Mouse (Mus musculus) erythroblast, embryonic 14.5 days (primary cell): Measurements from ENCODE around the gene Ralgapb. TPM values are rescaled to one million over a fixed set of nuclear protein-coding genes. Genes with fewer than 3 reads are reported as not detected.
"Not testable (repeated sequence)": the region's sequence is repeated elsewhere in the genome, so short reads cannot be mapped to it uniquely, and the experiment has no call there.

Experiments used
- H3K27me3 ChIP-seq: 2 replicates; pipeline ENCODE4 v1.6.1; 2012; ENCODE audit warnings: inconsistent platforms; ENCODE audit not compliant: control insufficient read depth
- H3K36me3 ChIP-seq: 2 replicates; pipeline ENCODE4 v1.6.1; 2012; ENCODE audit warnings: mild to moderate bottlenecking, inconsistent platforms; ENCODE audit not compliant: control insufficient read depth
- H3K4me1 ChIP-seq: 2 replicates; pipeline ENCODE4 v1.6.1; 2012; ENCODE audit warnings: inconsistent platforms; ENCODE audit not compliant: control insufficient read depth
- H3K4me3 ChIP-seq: replicated peaks from 2 replicates; pipeline ENCODE3; 2012; ENCODE audit warnings: moderate library complexity, mild to moderate bottlenecking, inconsistent platforms
- H3K9me3 ChIP-seq: 2 replicates; pipeline ENCODE4 v1.6.1; 2012; ENCODE audit warnings: low read length, inconsistent platforms, mixed read lengths; ENCODE audit not compliant: control insufficient read depth
- GATA1 ChIP-seq: IDR thresholded peaks from 2 replicates; pipeline ENCODE4 v1.6.1; 2012; ENCODE audit warnings: low read length, inconsistent platforms, mixed read lengths
- TAL1 ChIP-seq: IDR thresholded peaks from 3 replicates; pipeline ENCODE4 v1.6.1; 2012; ENCODE audit warnings: low read length, inconsistent platforms, mixed read lengths
- polyA plus RNA-seq: library from polyadenylated mRNA; stranded (reverse); fragments of >175 nt; gene quantifications from 2 replicates; pipeline ENCODE4 v1.2.3, GENCODE M21; 2012

Gene Ralgapb
- polyA plus RNA-seq, 1 experiment, result 0.34 TPM

GRCm38 (mm10) chr2:158389421-158389820 is 20.2 kb upstream of the Ralgapb start:
- Histone ChIP-seq H3K4me1 (no peaks in the 10 kb centered on the region), H3K27me3 (no peaks in the 10 kb centered on the region), H3K4me3 (no peak overlapping the region), H3K36me3 (no peaks in the 10 kb centered on the region), H3K9me3 (no peaks in the 10 kb centered on the region)
- no peak for TF ChIP-seq TAL1

DNA sequence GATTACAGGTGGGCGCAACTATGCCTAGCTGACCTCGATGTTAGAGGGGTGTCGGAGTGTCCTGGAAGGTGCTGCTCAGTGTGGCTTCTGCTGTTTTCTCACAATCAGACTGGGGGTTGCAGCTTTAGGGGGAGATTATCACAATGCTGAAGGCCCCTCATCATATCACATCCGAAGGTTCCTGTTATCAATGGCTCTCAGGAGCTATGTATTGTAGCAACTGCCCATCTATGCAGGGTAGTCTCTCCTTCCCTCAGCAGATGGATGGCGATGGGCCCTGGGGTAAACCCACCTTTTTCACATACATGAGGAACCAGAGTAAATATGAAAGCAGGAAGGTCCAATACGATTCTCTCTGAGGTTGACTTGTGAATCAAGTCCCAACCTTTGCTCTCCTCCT is 13.3 kb upstream of the Ralgapb start:
- Histone ChIP-seq H3K4me1 (peaks cover 8% of the 10 kb centered on the region), H3K4me3 (no peak overlapping the region), H3K36me3 (no peaks in the 10 kb centered on the region), H3K27me3 (no peaks in the 10 kb centered on the region), H3K9me3 (no peaks in the 10 kb centered on the region)
- no peak for TF ChIP-seq TAL1
- no peak for TF ChIP-seq GATA1

DNA sequence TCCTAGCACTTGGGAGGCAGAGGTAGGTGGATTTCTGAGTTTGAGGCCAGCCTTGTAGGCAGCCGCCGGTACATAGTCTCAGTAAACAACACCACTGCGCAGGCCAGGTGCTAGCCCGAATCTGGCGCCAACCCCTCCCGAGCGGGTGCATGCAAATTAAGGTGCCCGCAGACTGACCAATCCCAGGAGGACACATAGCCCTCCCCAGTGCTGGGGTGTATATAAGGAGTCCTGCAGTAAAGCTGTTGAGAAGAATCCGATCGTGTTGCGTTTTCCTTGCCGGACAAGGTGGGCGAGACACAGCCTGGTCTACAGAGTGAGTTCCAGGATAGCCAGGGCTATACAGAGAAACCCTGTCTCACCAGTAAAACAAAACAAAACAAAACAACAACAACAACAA is 12.5 kb upstream of the Ralgapb start:
- H3K9me3 ChIP-seq, H3K4me3 ChIP-seq, H3K36me3 ChIP-seq, H3K27me3 ChIP-seq, H3K4me1 ChIP-seq: not testable (repeated sequence)

- TF ChIP-seq GATA1, result no peak
- TF ChIP-seq TAL1, result no peak
- H3K4me1 ChIP-seq, result 0 out of 2 replicates have a peak, but pooled peaks cover 4% of the 10 kb centered on the region
Observed at GRCm38 (mm10) chr2:158402915-158403314, 6.7 kb upstream of the Ralgapb start.

GRCm38 (mm10) chr2:158408997-158409594 is 552 bp upstream of the Ralgapb start:
- Histone ChIP-seq H3K4me3 (peak overlapping the region; percentile 98), H3K4me1 (peaks cover 44% of the 10 kb centered on the region), H3K9me3 (no peaks in the 10 kb centered on the region), H3K36me3 (peaks cover 2% of the 10 kb centered on the region; the same call in 1 of the 2 replicates), H3K27me3 (peaks cover 4% of the 10 kb centered on the region)
- TF ChIP-seq GATA1, result peak; percentile 55; the same call in 1 of the 2 replicates
- no peak for TF ChIP-seq TAL1

More at GRCm38 (mm10) chr2:158402915-158403314, 6.7 kb upstream of the Ralgapb start:
- Histone ChIP-seq H3K9me3 (no peaks in the 10 kb centered on the region), H3K27me3 (peaks cover 4% of the 10 kb centered on the region), H3K4me3 (no peak overlapping the region), H3K36me3 (no peaks in the 10 kb centered on the region)

- Histone ChIP-seq H3K36me3 (peaks cover 2% of the 10 kb centered on the region; the same call in 1 of the 2 replicates), H3K4me1 (peaks cover 53% of the 10 kb centered on the region), H3K4me3 (peak overlapping the region; percentile 98), H3K27me3 (no peaks in the 10 kb centered on the region; the same call in 1 of the 2 replicates), H3K9me3 (no peaks in the 10 kb centered on the region)
- TF ChIP-seq TAL1 (no peak), GATA1 (no peak)
Observed at GRCm38 (mm10) chr2:158410022-158411014, 670 bp downstream of the Ralgapb start.

DNA sequence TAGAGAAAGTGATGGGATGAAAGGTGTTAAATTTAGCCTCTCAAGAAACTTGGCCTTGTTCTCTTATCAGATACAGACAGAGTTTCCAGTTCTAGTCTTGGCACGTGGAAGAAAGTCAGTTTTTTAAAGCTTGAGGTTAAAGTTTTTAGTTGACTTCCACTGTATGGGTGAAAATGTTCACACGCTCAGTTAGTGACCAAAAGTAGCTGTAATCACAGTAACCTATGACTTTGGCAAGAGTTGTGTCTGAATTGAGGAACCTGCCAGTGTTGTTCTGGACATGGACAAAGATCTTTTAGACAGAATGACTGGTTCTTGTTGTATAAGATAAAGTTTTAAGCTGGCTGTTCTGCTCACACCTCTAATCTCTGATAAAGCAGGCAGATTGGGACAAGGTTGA is 3.6 kb downstream of the Ralgapb start:
- Histone ChIP-seq H3K4me3 (no peak overlapping the region), H3K27me3 (no peaks in the 10 kb centered on the region), H3K36me3 (peaks cover 2% of the 10 kb centered on the region; the same call in 1 of the 2 replicates), H3K9me3 (no peaks in the 10 kb centered on the region), H3K4me1 (peaks cover 62% of the 10 kb centered on the region)
- TF ChIP-seq TAL1 (no peak), GATA1 (peak; percentile 39; the same call in 1 of the 2 replicates)

- TF ChIP-seq TAL1 (no peak), GATA1 (no peak)
- Histone ChIP-seq H3K36me3 (peaks cover 4% of the 10 kb centered on the region), H3K27me3 (no peaks in the 10 kb centered on the region), H3K4me1 (peaks cover 47% of the 10 kb centered on the region), H3K9me3 (no peaks in the 10 kb centered on the region), H3K4me3 (no peak overlapping the region)
Observed at GRCm38 (mm10) chr2:158415826-158416225, 6.2 kb downstream of the Ralgapb start.

GRCm38 (mm10) chr2:158418663-158419062 is 9.0 kb downstream of the Ralgapb start:
- H3K36me3 ChIP-seq, result peaks cover 19% of the 10 kb centered on the region
- H3K9me3 ChIP-seq, result no peaks in the 10 kb centered on the region
- H3K4me1 ChIP-seq, result peaks cover 22% of the 10 kb centered on the region
- no peak overlapping the region for H3K4me3 ChIP-seq
- no peaks in the 10 kb centered on the region for H3K27me3 ChIP-seq
- TF ChIP-seq TAL1, result no peak
- no peak for TF ChIP-seq GATA1
